Mouse (Mus musculus) MEL (cell line): ENCODE results near the gene Hmcn2.

Source experiments
- CTCF ChIP-seq, 3 experiments: IDR thresholded peaks in 2 of 3; conservative IDR thresholded peaks in 1 of 3; 2 replicates each; pipeline ENCODE4 v1.5.1; 2011 to 2012; ENCODE audit warnings: low read length in 3 of 3, low read depth in 2 of 3, mild to moderate bottlenecking in 2 of 3, improper control_type of control experiment in 1 of 3, inconsistent platforms in 1 of 3, mixed read lengths in 1 of 3, moderate library complexity in 1 of 3; ENCODE audit not compliant: control insufficient read depth in 1 of 3, insufficient read depth in 1 of 3, poor library complexity in 1 of 3, severe bottlenecking in 1 of 3
- EP300 ChIP-seq, 2 experiments: IDR thresholded peaks; 2 replicates each; pipeline ENCODE4 v1.6.1; 2011; ENCODE audit warnings: improper control_type of control experiment in 2 of 2, low read length in 2 of 2, low read depth in 1 of 2, mild to moderate bottlenecking in 1 of 2
- HCFC1 ChIP-seq: IDR thresholded peaks from 2 replicates; pipeline ENCODE4 v1.6.1; 2012; ENCODE audit warnings: low read depth, mild to moderate bottlenecking, inconsistent platforms, low read length, improper control_type of control experiment, moderate library complexity
- KAT2A ChIP-seq: conservative IDR thresholded peaks from 2 replicates; pipeline ENCODE4 v1.6.1; 2012; ENCODE audit warnings: low read depth, low read length, improper control_type of control experiment, inconsistent platforms
- MAX ChIP-seq: IDR thresholded peaks from 2 replicates; pipeline ENCODE4 v1.6.1; 2011; ENCODE audit warnings: low read length, improper control_type of control experiment
- MYC ChIP-seq: IDR thresholded peaks from 2 replicates; pipeline ENCODE4 v1.6.1; 2011; ENCODE audit warnings: low read depth, mild to moderate bottlenecking, low read length, improper control_type of control experiment, moderate library complexity
- POLR2A ChIP-seq, 2 experiments: IDR thresholded peaks; 2 replicates each; pipeline ENCODE4 v1.6.1; 2011 to 2012; ENCODE audit warnings: low read length in 2 of 2, mild to moderate bottlenecking in 2 of 2, control low read depth in 1 of 2, improper control_type of control experiment in 1 of 2, low read depth in 1 of 2, moderate library complexity in 1 of 2; ENCODE audit not compliant: control insufficient read depth in 1 of 2, insufficient read depth in 1 of 2, poor library complexity in 1 of 2
- POLR2AphosphoS2 ChIP-seq: IDR thresholded peaks from 2 replicates; pipeline ENCODE4 v1.6.1; 2011; ENCODE audit warnings: low read length, improper control_type of control experiment
- RCOR1 ChIP-seq: IDR thresholded peaks from 2 replicates; pipeline ENCODE4 v1.6.1; 2012; ENCODE audit warnings: low read depth, mild to moderate bottlenecking, inconsistent platforms, low read length, improper control_type of control experiment
- SIN3A ChIP-seq: IDR thresholded peaks from 2 replicates; pipeline ENCODE4 v1.6.1; 2012; ENCODE audit warnings: low read length, improper control_type of control experiment, inconsistent platforms
- TCF12 ChIP-seq: IDR thresholded peaks from 2 replicates; pipeline ENCODE4 v1.6.1; 2014; ENCODE audit warnings: low read depth, mild to moderate bottlenecking, inconsistent platforms, low read length, improper control_type of control experiment, moderate library complexity
- USF1 ChIP-seq: IDR thresholded peaks from 2 replicates; pipeline ENCODE4 v1.6.1; 2014; ENCODE audit warnings: low read depth, mild to moderate bottlenecking, inconsistent platforms, low read length, improper control_type of control experiment, moderate library complexity
- ZNF384 ChIP-seq: IDR thresholded peaks from 2 replicates; pipeline ENCODE4 v1.6.1; 2012; ENCODE audit warnings: low read depth, mild to moderate bottlenecking, inconsistent platforms, low read length, improper control_type of control experiment

GRCm38 (mm10) chr2:31474686-31475085 is 160.5 kb downstream of the Hmcn2 start:
- no peak for TF ChIP-seq SIN3A
- no peak for TF ChIP-seq CTCF (IDR thresholded peaks at IDR 0.05 in 2 of 3, conservative IDR thresholded peaks at IDR 0.05 in 1 of 3; ENCODE audit: control insufficient read depth in 1 of 3, insufficient read depth in 1 of 3, low read depth in 2 of 3, low read length in 3 of 3, poor library complexity in 1 of 3, severe bottlenecking in 1 of 3)
- no peak for TF ChIP-seq POLR2A (IDR thresholded peaks at IDR 0.05; ENCODE audit: control insufficient read depth in 1 of 2, insufficient read depth in 1 of 2, low read depth in 1 of 2, low read length in 2 of 2, poor library complexity in 1 of 2)
- TF ChIP-seq ZNF384 = no peak
- TF ChIP-seq EP300 (IDR thresholded peaks at IDR 0.05; ENCODE audit: low read depth in 1 of 2, low read length in 2 of 2) = no peak
- no peak for TF ChIP-seq POLR2AphosphoS2
- TF ChIP-seq RCOR1 = no peak
- TF ChIP-seq MAX = no peak
- no peak for TF ChIP-seq USF1
- TF ChIP-seq MYC = no peak
- TF ChIP-seq HCFC1 = no peak
- TF ChIP-seq TCF12 = no peak
- no peak for TF ChIP-seq KAT2A
